Mouse (Mus musculus) megakaryocyte progenitor cell, adult 5-6 weeks (primary cell): ENCODE data around the gene Golga7b. TPM values are rescaled to one million over a fixed set of nuclear protein-coding genes. Genes with fewer than 3 reads are reported as not detected.

Source experiments
- ATAC-seq: replicated peaks from 2 replicates; pipeline ENCODE4 v1.8.0; 2016; ENCODE audit warnings: mild to moderate bottlenecking, moderate TSS enrichment, inconsistent platforms; ENCODE audit not compliant: poor library complexity
- total RNA-seq, 2 experiments: library from RNA; stranded (forward) in 1 of 2; stranded (reverse) in 1 of 2; fragments of 157-497, 149-512 nt in 1 of 2; fragments of 200-1000 nt in 1 of 2; gene quantifications; 2 replicates each; pipeline versions ENCODE4 v1.2.3 to v1.2.4; 2015 to 2017

Golga7b gene
- total RNA-seq, 2 experiments from 2014 or later: not detected

GRCm38 (mm10) chr19:42249976-42250914 lies 2.9 kb downstream of the Golga7b start:
- no peak for ATAC-seq

GRCm38 (mm10) chr19:42255438-42255783 lies 8.0 kb downstream of the Golga7b start:
- no peak for ATAC-seq

- peak; percentile 98 for ATAC-seq
Measured at GRCm38 (mm10) chr19:42255784-42256610, 8.6 kb downstream of the Golga7b start.

- ATAC-seq: no peak
Measured at GRCm38 (mm10) chr19:42256611-42257240, 9.4 kb downstream of the Golga7b start.

GRCm38 (mm10) chr19:42257241-42257635 lies 9.9 kb downstream of the Golga7b start:
- no peak for ATAC-seq

GRCm38 (mm10) chr19:42258031-42258430 lies 10.7 kb downstream of the Golga7b start:
- ATAC-seq: no peak

GRCm38 (mm10) chr19:42258596-42258995 lies 11.2 kb downstream of the Golga7b start:
- ATAC-seq: no peak

GRCm38 (mm10) chr19:42260486-42260885 lies 13.1 kb downstream of the Golga7b start:
- no peak for ATAC-seq

- no peak for ATAC-seq
Measured at GRCm38 (mm10) chr19:42263524-42263923, 16.1 kb downstream of the Golga7b start.

GRCm38 (mm10) chr19:42268337-42268736 lies 21.0 kb downstream of the Golga7b start:
- ATAC-seq: no peak

- ATAC-seq: no peak
Measured at GRCm38 (mm10) chr19:42270119-42270518, 22.7 kb downstream of the Golga7b start.

- ATAC-seq: peak; percentile 54
Measured at GRCm38 (mm10) chr19:42271182-42271581, 23.8 kb downstream of the Golga7b start.

GRCm38 (mm10) chr19:42272003-42272963 lies 24.9 kb downstream of the Golga7b start:
- peak; percentile 89 for ATAC-seq

- peak; percentile 61 for ATAC-seq
Measured at GRCm38 (mm10) chr19:42277288-42277687, 29.9 kb downstream of the Golga7b start.

GRCm38 (mm10) chr19:42278461-42278860 lies 31.1 kb downstream of the Golga7b start:
- no peak for ATAC-seq

GRCm38 (mm10) chr19:42279611-42280010 lies 32.2 kb downstream of the Golga7b start:
- no peak for ATAC-seq

GRCm38 (mm10) chr19:42284178-42284577 lies 36.8 kb downstream of the Golga7b start:
- no peak for ATAC-seq

- ATAC-seq: no peak
Measured at GRCm38 (mm10) chr19:42288361-42288760, 41.0 kb downstream of the Golga7b start.

GRCm38 (mm10) chr19:42290954-42291661 lies 43.7 kb downstream of the Golga7b start:
- ATAC-seq: no peak
